Comparison of ENCODE assay signal across 8 mouse cellular contexts in the genomic region with DNA sequence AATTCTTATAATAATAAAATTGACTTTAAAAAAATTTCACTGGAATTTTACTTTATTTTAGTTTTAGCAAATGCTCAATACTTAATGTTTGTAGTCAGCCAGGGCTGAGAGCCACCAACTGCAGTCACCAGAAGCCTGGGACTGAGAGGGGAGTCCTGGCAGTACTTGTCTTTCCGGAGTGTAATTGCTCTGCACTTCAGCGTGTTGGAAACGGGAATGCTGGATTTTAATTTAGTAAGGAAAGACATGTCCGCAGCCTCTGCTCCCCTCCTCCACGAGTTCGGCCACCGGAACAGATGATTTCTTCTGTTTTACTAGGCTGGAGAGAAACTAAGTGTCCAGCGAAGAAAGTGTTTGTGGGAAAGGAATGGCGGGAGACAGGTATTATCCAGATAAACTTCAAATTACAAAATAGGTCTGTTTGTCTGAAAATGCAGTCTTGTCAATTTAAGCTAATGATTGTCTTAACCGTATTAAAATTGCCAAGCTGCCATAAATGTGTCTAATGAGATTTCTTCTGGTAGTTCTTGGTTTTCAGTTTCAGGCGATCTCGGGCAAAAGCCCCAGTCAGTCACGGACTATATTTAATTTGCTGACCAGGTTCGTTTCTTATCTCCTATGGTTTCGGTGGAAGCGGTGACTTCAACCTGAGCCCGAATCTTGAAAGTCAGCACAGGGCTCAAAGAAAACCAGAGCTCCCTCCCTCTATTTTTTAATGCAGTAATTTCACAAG. TPM values are rescaled to one million over a fixed set of nuclear protein-coding genes. Genes with fewer than 3 reads are reported as not detected.
DNase-seq lines count a peak whose midpoint lies in the region; ATAC-seq and TF ChIP-seq lines count a peak whose summit lies in the region.

No protein-coding gene starts in this region.

- H3K9ac ChIP-seq in liver, embryonic 15.5 days: peak overlapping the region; percentile 97

- WGBS in liver, embryonic 15.5 days (ENCODE audit: insufficient replicate concordance): 20% methylated on average over 17 of the region's 17 CpGs

- no peaks in the 10 kb centered on the region for H3K9me3 ChIP-seq in liver, embryonic 15.5 days (replicated peaks)

- H3K4me3 ChIP-seq in layer of hippocampus, adult 2 months: peak overlapping the region; percentile 84
- H3K4me3 ChIP-seq in brown adipose tissue, adult 24 weeks (ENCODE audit: insufficient read depth, low read depth, low read length): peak overlapping the region; percentile 65
- H3K4me3 ChIP-seq in liver, embryonic 15.5 days (replicated peaks): peak overlapping the region; percentile 96

- peak overlapping the region; percentile 84 for H3K27ac ChIP-seq in layer of hippocampus, adult 2 months
- peak overlapping the region; percentile 33; the same call in 1 of the 2 replicates for H3K27ac ChIP-seq in brown adipose tissue, adult 24 weeks (replicated peaks; ENCODE audit: low read depth, low read length)
- H3K27ac ChIP-seq in liver, embryonic 15.5 days (replicated peaks): peak overlapping the region; percentile 98

- H3K36me3 ChIP-seq in liver, embryonic 15.5 days (replicated peaks): no peaks in the 10 kb centered on the region

- DNase-seq in layer of hippocampus, adult 2 months (ENCODE audit: low spot score in 2 of 2): peak in 1 of 2 experiments; percentile 17
- no peak for DNase-seq in layer of hippocampus, adult 9-10 months (ENCODE audit: low spot score)
- DNase-seq in heart, postnatal 4 days: peak; percentile 28
- DNase-seq in ovary, adult 18-20 months (ENCODE audit: low spot score): no peak

- no peak for TF ChIP-seq CTCF in layer of hippocampus, adult 2 months (conservative IDR thresholded peaks at IDR 0.05)

- no peaks in the 10 kb centered on the region for H3K27me3 ChIP-seq in liver, embryonic 15.5 days

- H3K4me1 ChIP-seq in brown adipose tissue, adult 24 weeks (ENCODE audit: control insufficient read depth, insufficient read depth, insufficient read length, low read length): 0 out of 2 replicates have a peak, but pooled peaks cover under 1% of the 10 kb centered on the region
- H3K4me1 ChIP-seq in liver, embryonic 15.5 days (replicated peaks): peaks cover 29% of the 10 kb centered on the region

- no peak for ATAC-seq in liver, embryonic 15.5 days (ENCODE audit: insufficient read depth)
- no peak for ATAC-seq in granulocyte monocyte progenitor cell, adult 5-6 weeks (replicated peaks; ENCODE audit: poor library complexity, severe bottlenecking)
- ATAC-seq in activated CD4-positive, CD25-positive, alpha-beta regulatory T cell, adult 4 months: no peak

- peak overlapping the region; percentile 93 for H3K4me2 ChIP-seq in liver, embryonic 15.5 days

RNA-seq across cellular contexts. Expression of gene Nek7, which starts 2.5 kb away (rescaled TPM):
- total RNA-seq in layer of hippocampus, adult 2 months (2021): 10 to 100 TPM; 33.9 to 34.9 TPM
- 43.8 and 49.9 TPM in 2 replicates for polyA plus RNA-seq in brown adipose tissue, adult 24 weeks (2012; ENCODE audit: insufficient read depth, insufficient read length, missing spikeins)
- 10 to 100 TPM; 50.3 to 52.8 TPM for total RNA-seq in heart, postnatal 4 days (2021)
- polyA plus RNA-seq in liver, embryonic 15.5 days (2015; fragmentation: Nextera tagmentation; extraction: Ambion mirVana): 14.7 and 16.0 TPM in 2 replicates
- 19.9 and 25.1 TPM in 2 replicates for total RNA-seq in granulocyte monocyte progenitor cell, adult 5-6 weeks (2014; fragmentation: Nextera tagmentation)
- total RNA-seq in granulocyte monocyte progenitor cell, adult 5-6 weeks (2017): 26.4 and 26.5 TPM in 2 replicates
- 10 to 100 TPM; 61.4 to 80.0 TPM for polyA plus RNA-seq in activated CD4-positive, CD25-positive, alpha-beta regulatory T cell, adult 4 months (2017; shearing (Covaris generic))

Comparison
In these comparisons a context has a peak if more than half of its experiments do, and no peak if none do; other contexts are left out.
1. H3K27ac ChIP-seq: peak in every context shown above with its lines; median percentile 98 in liver, embryonic 15.5 days; 84 in layer of hippocampus, adult 2 months; 33 in brown adipose tissue, adult 24 weeks.